Mouse (Mus musculus) A20 (cell line): ENCODE data around the gene Prr12.
"Not testable (repeated sequence)": the region's sequence is repeated elsewhere in the genome, so short reads cannot be mapped to it uniquely, and the experiment has no call there.

ENCODE experiments used
- DNase-seq: peaks from one replicate; pipeline ENCODE4 v3.0.0-alpha.2; 2011; ENCODE audit warnings: low read depth, low spot score

Prr12 gene

GRCm38 (mm10) chr7:45024281-45025248 is 28.1 kb downstream of the Prr12 start:
- no peak for DNase-seq

GRCm38 (mm10) chr7:45023711-45024110 is 29.0 kb downstream of the Prr12 start:
- DNase-seq = not testable (repeated sequence)

- DNase-seq = no peak
These were observed 32.5 kb downstream of the Prr12 start for GRCm38 (mm10) chr7:45020225-45020624.

GRCm38 (mm10) chr7:45019031-45019571 is 33.6 kb downstream of the Prr12 start:
- DNase-seq = no peak

GRCm38 (mm10) chr7:45017242-45018061 is 35.2 kb downstream of the Prr12 start, which contains the start of gene Rras:
Rras (plus strand) TSS chr7:45017961.
- peak; percentile 100 for DNase-seq

- DNase-seq = peak; percentile 55
These were observed 35.9 kb downstream of the Prr12 start for GRCm38 (mm10) chr7:45016761-45017160.

- DNase-seq = peak; percentile 100
These were observed 36.6 kb downstream of the Prr12 start, which contains the start of gene Scaf1 for GRCm38 (mm10) chr7:45015957-45016612. Scaf1 (minus strand) TSS chr7:45016363.

GRCm38 (mm10) chr7:45015344-45015956 is 37.2 kb downstream of the Prr12 start:
- no peak for DNase-seq

GRCm38 (mm10) chr7:45014096-45014451 is 38.6 kb downstream of the Prr12 start:
- no peak for DNase-seq

- no peak for DNase-seq
These were observed 39.1 kb downstream of the Prr12 start for GRCm38 (mm10) chr7:45013366-45014095.

GRCm38 (mm10) chr7:45012824-45013223 is 39.9 kb downstream of the Prr12 start:
- no peak for DNase-seq

GRCm38 (mm10) chr7:45012011-45012410 is 40.7 kb downstream of the Prr12 start:
- no peak for DNase-seq

GRCm38 (mm10) chr7:45008411-45008810 is 44.3 kb downstream of the Prr12 start:
- no peak for DNase-seq

GRCm38 (mm10) chr7:45007846-45008245 is 44.8 kb downstream of the Prr12 start:
- DNase-seq = no peak

GRCm38 (mm10) chr7:45007141-45007540 is 45.5 kb downstream of the Prr12 start:
- no peak for DNase-seq

- no peak for DNase-seq
These were observed 46.2 kb downstream of the Prr12 start for GRCm38 (mm10) chr7:45006503-45006902.

GRCm38 (mm10) chr7:45005321-45005992 is 47.2 kb downstream of the Prr12 start:
- DNase-seq = no peak

- DNase-seq = no peak
These were observed 48.1 kb downstream of the Prr12 start for GRCm38 (mm10) chr7:45004546-45004945.

GRCm38 (mm10) chr7:45002440-45002839 is 50.2 kb downstream of the Prr12 start:
- DNase-seq = no peak
